Mouse (Mus musculus) kidney, postnatal 0 days (tissue): ENCODE measurements at regions not wholly inside any gene's neighbourhood (a gene's known extent, or its start where the extent isn't known, plus 50 kb on each side); places are given as distances from the start of the nearest gene placed in this dataset.
"Not testable (repeated sequence)": the region's sequence is repeated elsewhere in the genome, so short reads cannot be mapped to it uniquely, and the experiment has no call there.

Source experiments
- ATAC-seq: fragments of 200-750 bp; cut with Nextera tagmentation; replicated peaks from 2 replicates; pipeline ENCODE4 v1.8.0; 2017; ENCODE audit warnings: low read depth, moderate number of reproducible peaks, moderate TSS enrichment, moderate library complexity; ENCODE audit not compliant: low FRiP score
- DNase-seq: peaks from one replicate; pipeline ENCODE4 v3.0.0-alpha.2; 2016; ENCODE audit warnings: low spot score
- H3K27ac ChIP-seq: fragments of 300-500 bp; sonication (generic); 2 replicates; pipeline ENCODE4 v1.5.1; 2014; ENCODE audit warnings: mild to moderate bottlenecking
- H3K27me3 ChIP-seq: fragments of 300-500 bp; sonication (generic); 2 replicates; pipeline ENCODE4 v1.6.1; 2014; ENCODE audit warnings: low read length, mixed read lengths; ENCODE audit not compliant: insufficient read depth
- H3K36me3 ChIP-seq: fragments of 300-500 bp; sonication (generic); 2 replicates; pipeline ENCODE4 v1.6.1; 2014; ENCODE audit warnings: low read length, mixed read lengths; ENCODE audit not compliant: insufficient read depth
- H3K4me1 ChIP-seq: fragments of 300-500 bp; sonication (generic); replicated peaks from 2 replicates; pipeline ENCODE4 v1.6.1; 2014; ENCODE audit warnings: antibody characterized with exemption, low read length, mixed read lengths; ENCODE audit not compliant: insufficient read depth
- H3K4me2 ChIP-seq: fragments of 300-500 bp; sonication (generic); 2 replicates; pipeline ENCODE4 v1.6.1; 2014; ENCODE audit warnings: mild to moderate bottlenecking, low read length, moderate library complexity, mixed read lengths
- H3K4me3 ChIP-seq: fragments of 300-500 bp; sonication (generic); replicated peaks from 2 replicates; pipeline ENCODE4 v1.5.1; 2014; ENCODE audit warnings: low read depth, low read length
- H3K9ac ChIP-seq: fragments of 300-500 bp; sonication (generic); 2 replicates; pipeline ENCODE4 v1.6.1; 2014; ENCODE audit warnings: low read depth, low read length
- H3K9me3 ChIP-seq: fragments of 300-500 bp; sonication (generic); replicated peaks from 2 replicates; pipeline ENCODE4 v1.6.1; 2016; ENCODE audit warnings: low read length, inconsistent platforms, mixed read lengths
- CTCF ChIP-seq: IDR thresholded peaks from 2 replicates; pipeline ENCODE4 v1.5.1; 2016; ENCODE audit warnings: antibody characterized with exemption, low read depth, mild to moderate bottlenecking, moderate library complexity
- WGBS: fragments of 180-500 bp; shearing (Covaris S2); extraction: QIAGEN DNeasy Blood & Tissue Kit; methylation state at CpG from one replicate; pipeline ENCODE4 v1.1.7; 2014; 5-methylcytosine and 5-hydroxymethylcytosine counted together

- no peak for TF ChIP-seq CTCF
- Histone ChIP-seq H3K9me3 (no peaks in the 10 kb centered on the region), H3K27ac (no peak overlapping the region), H3K4me3 (no peak overlapping the region), H3K4me1 (no peaks in the 10 kb centered on the region), H3K4me2 (no peak overlapping the region), H3K9ac (no peak overlapping the region), H3K27me3 (no peaks in the 10 kb centered on the region), H3K36me3 (no peaks in the 10 kb centered on the region)
- DNase-seq, result no peak
- 64% methylated on average over 2 of the region's 2 CpGs for WGBS
- no peak for ATAC-seq
Measured at GRCm38 (mm10) chr6:67887586-67887985, 352.0 kb upstream of the Tacstd2 start.

GRCm38 (mm10) chr6:67884893-67885292 is 349.3 kb upstream of the Tacstd2 start:
- 84% methylated on average over 5 of the region's 5 CpGs for WGBS
- Histone ChIP-seq H3K27ac (no peak overlapping the region), H3K9ac (no peak overlapping the region), H3K9me3 (no peaks in the 10 kb centered on the region), H3K27me3 (no peaks in the 10 kb centered on the region), H3K4me1 (no peaks in the 10 kb centered on the region), H3K4me2 (no peak overlapping the region), H3K36me3 (no peaks in the 10 kb centered on the region), H3K4me3 (no peak overlapping the region)
- DNase-seq (no peak), ATAC-seq (no peak)
- TF ChIP-seq CTCF, result no peak

- H3K9me3 ChIP-seq, H3K4me2 ChIP-seq, DNase-seq, H3K36me3 ChIP-seq, H3K27ac ChIP-seq, ATAC-seq, H3K4me3 ChIP-seq, H3K9ac ChIP-seq, H3K4me1 ChIP-seq, H3K27me3 ChIP-seq: not testable (repeated sequence)
- 74% methylated on average over 4 of the region's 5 CpGs for WGBS
Measured at GRCm38 (mm10) chr6:67881476-67881875, 345.9 kb upstream of the Tacstd2 start.

GRCm38 (mm10) chr6:67857945-67858344 is 322.3 kb upstream of the Tacstd2 start:
- not testable (repeated sequence) for H3K4me3 ChIP-seq, ATAC-seq, H3K27me3 ChIP-seq, H3K4me1 ChIP-seq, H3K36me3 ChIP-seq, H3K4me2 ChIP-seq, H3K27ac ChIP-seq, H3K9me3 ChIP-seq, H3K9ac ChIP-seq
- peak; percentile 1 for DNase-seq
- peak; percentile 56 for TF ChIP-seq CTCF
- WGBS, result 0% methylated on average over 1 of the region's 1 CpGs

GRCm38 (mm10) chr6:67839486-67839885 is 303.9 kb upstream of the Tacstd2 start:
- H3K27ac ChIP-seq, H3K4me3 ChIP-seq, DNase-seq, ATAC-seq, H3K9me3 ChIP-seq, H3K9ac ChIP-seq, H3K36me3 ChIP-seq, H3K4me2 ChIP-seq, H3K4me1 ChIP-seq, H3K27me3 ChIP-seq: not testable (repeated sequence)
- 97% methylated on average over 1 of the region's 1 CpGs for WGBS

- H3K27ac ChIP-seq, H3K9me3 ChIP-seq, ATAC-seq, H3K27me3 ChIP-seq, H3K4me2 ChIP-seq, H3K4me1 ChIP-seq, H3K36me3 ChIP-seq, H3K9ac ChIP-seq, H3K4me3 ChIP-seq: not testable (repeated sequence)
- peak; percentile 78 for TF ChIP-seq CTCF
- DNase-seq, result peak; percentile 44
- WGBS, result 8% methylated on average over 3 of the region's 3 CpGs
Measured at GRCm38 (mm10) chr6:67812478-67812877, 276.9 kb upstream of the Tacstd2 start.

- no peaks in the 10 kb centered on the region for H3K4me1 ChIP-seq
- no peaks in the 10 kb centered on the region for H3K27me3 ChIP-seq
- H3K27ac ChIP-seq, result no peak overlapping the region
- DNase-seq, result no peak
- no peak for TF ChIP-seq CTCF
- H3K9me3 ChIP-seq, result no peaks in the 10 kb centered on the region
- no peak overlapping the region for H3K9ac ChIP-seq
- ATAC-seq, result no peak
- H3K36me3 ChIP-seq, result no peaks in the 10 kb centered on the region
- no peak overlapping the region for H3K4me2 ChIP-seq
- H3K4me3 ChIP-seq, result no peak overlapping the region
Measured at GRCm38 (mm10) chr6:67791393-67791792, 255.8 kb upstream of the Tacstd2 start.
